Mouse (Mus musculus) mouse trophoblast stem cell (cell line): ENCODE results near the gene Fbxl18.

Experiments
- in situ Hi-C, 2 experiments: fragments of 300-500 bp; cut with MseI, MboI; formaldehyde crosslinking; loops; 2 replicates in 1 of 2; 3 replicates in 1 of 2; pipeline ENCODE4 v1.15.1; 2025

Fbxl18 gene

GRCm38 (mm10) chr5:142900651-142901050, 5.4 kb upstream of the Fbxl18 start:
- in situ Hi-C loops: no loop called here

- in situ Hi-C loops: no loop called here
Measured at GRCm38 (mm10) chr5:142899932-142900533, 4.8 kb upstream of the Fbxl18 start.

GRCm38 (mm10) chr5:142899057-142899601, 3.9 kb upstream of the Fbxl18 start:
- in situ Hi-C loops: no loop called here

- in situ Hi-C loops: no loop called here
Measured at GRCm38 (mm10) chr5:142898316-142898715, 3.1 kb upstream of the Fbxl18 start.

- in situ Hi-C loops: no loop called here
Measured at GRCm38 (mm10) chr5:142897568-142898248, 2.5 kb upstream of the Fbxl18 start.

GRCm38 (mm10) chr5:142896713-142897112, 1.5 kb upstream of the Fbxl18 start:
- in situ Hi-C loops: no loop called here

- in situ Hi-C loops: no loop called here
Measured at GRCm38 (mm10) chr5:142896192-142896591, 971 bp upstream of the Fbxl18 start.

GRCm38 (mm10) chr5:142891396-142891795, 3.8 kb downstream of the Fbxl18 start:
- in situ Hi-C loops: loop anchor here in 1 of 2 experiments (5.0 kb wide), 1 partner anchor 41 kb away; no protein-coding TSS in a partner anchor

- in situ Hi-C loops: loop anchor here in 1 of 2 experiments (5.0 kb wide), 1 partner anchor 45 kb away; no protein-coding TSS in a partner anchor
Measured at GRCm38 (mm10) chr5:142887533-142887932, 7.7 kb downstream of the Fbxl18 start.

GRCm38 (mm10) chr5:142886761-142887160, 8.5 kb downstream of the Fbxl18 start:
- in situ Hi-C loops: loop anchor here in 1 of 2 experiments (5.0 kb wide), 1 partner anchor 46 kb away; no protein-coding TSS in a partner anchor

GRCm38 (mm10) chr5:142886181-142886580, 9.0 kb downstream of the Fbxl18 start:
- in situ Hi-C loops: loop anchor here in 1 of 2 experiments (5.0 kb wide), 1 partner anchor 46 kb away; no protein-coding TSS in a partner anchor

GRCm38 (mm10) chr5:142882471-142882870, 12.8 kb downstream of the Fbxl18 start:
- in situ Hi-C loops: no loop called here

GRCm38 (mm10) chr5:142881936-142882335, 13.3 kb downstream of the Fbxl18 start:
- in situ Hi-C loops: no loop called here

GRCm38 (mm10) chr5:142880806-142881516, 14.3 kb downstream of the Fbxl18 start:
- in situ Hi-C loops: no loop called here

GRCm38 (mm10) chr5:142880246-142880645, 15.0 kb downstream of the Fbxl18 start:
- in situ Hi-C loops: no loop called here

- in situ Hi-C loops: no loop called here
Measured at GRCm38 (mm10) chr5:142879318-142880175, 15.7 kb downstream of the Fbxl18 start.

- in situ Hi-C loops: no loop called here
Measured at GRCm38 (mm10) chr5:142878570-142878969, 16.7 kb downstream of the Fbxl18 start.

GRCm38 (mm10) chr5:142877337-142878280, 17.6 kb downstream of the Fbxl18 start:
- in situ Hi-C loops: no loop called here

- in situ Hi-C loops: no loop called here
Measured at GRCm38 (mm10) chr5:142876896-142877295, 18.3 kb downstream of the Fbxl18 start.

- in situ Hi-C loops: no loop called here
Measured at GRCm38 (mm10) chr5:142875513-142875905, 19.7 kb downstream of the Fbxl18 start.
